Mouse (Mus musculus) A20 (cell line): ENCODE results near the gene Mapk8ip2.

ENCODE experiments used
- DNase-seq: peaks from one replicate; pipeline ENCODE4 v3.0.0-alpha.2; 2011; ENCODE audit warnings: low read depth, low spot score

Mapk8ip2 gene

DNA sequence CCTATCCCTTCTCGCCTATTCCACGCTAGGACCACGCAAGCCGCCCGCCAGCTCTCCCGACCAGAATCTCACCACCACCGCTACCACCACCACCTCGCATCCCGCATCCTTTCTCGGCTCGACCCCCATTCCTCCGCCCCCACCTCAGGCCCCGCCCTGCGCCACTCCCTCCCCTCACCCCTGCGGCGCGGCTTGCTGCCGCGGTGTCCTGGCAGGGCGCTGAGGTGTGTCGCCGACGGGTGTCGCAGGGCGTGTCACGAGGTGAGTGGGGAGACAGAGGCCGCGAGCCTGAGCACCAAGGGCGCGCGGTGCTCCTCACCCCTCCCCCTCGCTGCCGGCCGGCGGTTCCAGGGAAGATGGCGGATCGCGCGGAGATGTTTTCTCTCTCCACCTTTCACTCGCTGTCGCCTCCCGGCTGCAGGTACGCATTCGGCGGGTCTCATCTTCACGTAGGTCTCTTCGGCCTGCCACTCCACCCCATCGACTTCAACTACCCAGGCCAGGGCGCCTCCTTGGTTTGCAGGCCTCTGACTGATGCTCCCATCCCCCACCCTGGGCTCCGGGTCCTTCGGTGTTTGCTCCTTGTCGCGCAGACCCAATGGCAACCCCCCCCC is at the start of gene Mapk8ip2:
Gene Mapk8ip2, plus strand, starts transcription at position 49 of the 614 bp plus-strand sequence.
- DNase-seq, result no peak

DNA sequence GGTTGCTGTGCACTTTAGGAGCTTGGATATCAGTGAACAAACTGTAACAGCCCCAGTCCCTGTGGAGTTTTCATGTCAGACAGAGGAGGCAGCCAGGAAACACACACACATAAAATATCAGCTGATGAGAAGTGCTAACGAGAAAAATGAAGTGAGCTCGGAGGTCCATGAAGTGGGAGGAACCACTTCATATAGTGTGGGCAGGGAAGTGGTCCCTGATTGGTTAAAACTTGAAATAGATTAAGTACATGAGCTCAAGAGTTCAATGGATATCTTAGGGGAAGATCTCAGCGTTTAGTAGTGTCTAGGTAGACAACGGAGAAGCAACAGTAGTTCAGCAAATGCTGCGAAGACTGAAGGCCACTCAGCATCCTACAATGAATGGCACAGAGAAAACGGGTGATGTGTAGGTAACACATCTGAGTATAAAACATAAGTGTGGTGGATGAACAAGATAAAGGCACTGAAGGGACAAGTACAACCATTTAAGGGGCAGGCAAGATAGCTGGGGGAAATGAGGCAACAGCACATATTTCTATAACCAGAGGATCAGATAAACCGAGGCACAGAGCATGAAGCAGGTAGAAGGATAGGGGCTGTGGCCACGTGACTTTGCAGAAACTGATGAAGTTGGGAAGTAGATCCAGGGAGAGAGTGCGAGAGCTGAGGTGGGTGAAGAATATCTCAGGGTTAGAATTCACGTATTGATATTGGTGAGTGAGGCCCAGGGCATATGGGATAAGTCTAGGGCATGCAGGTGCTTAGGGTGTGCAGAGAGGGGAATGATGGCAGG is 48.7 kb upstream of the Mapk8ip2 start:
- no peak for DNase-seq

DNA sequence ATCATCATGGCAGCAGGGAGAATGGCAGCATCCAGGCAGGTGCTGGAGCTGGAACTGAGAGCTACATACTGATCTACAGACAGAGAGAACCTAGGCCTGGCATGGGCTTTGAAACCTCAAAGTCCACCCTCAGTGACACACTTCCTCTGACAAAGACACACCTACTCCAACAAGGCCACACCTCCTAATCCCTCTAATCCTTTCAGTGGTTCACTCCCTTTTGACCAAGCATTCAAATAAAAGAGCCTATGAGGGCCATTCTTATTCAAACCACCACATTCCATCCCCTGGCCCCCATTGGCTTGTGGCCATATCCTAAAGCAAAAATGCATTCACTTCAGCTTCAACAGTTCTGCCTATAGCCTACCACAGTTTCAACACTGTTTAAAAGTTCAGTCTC is 47.0 kb upstream of the Mapk8ip2 start:
- no peak for DNase-seq

DNA sequence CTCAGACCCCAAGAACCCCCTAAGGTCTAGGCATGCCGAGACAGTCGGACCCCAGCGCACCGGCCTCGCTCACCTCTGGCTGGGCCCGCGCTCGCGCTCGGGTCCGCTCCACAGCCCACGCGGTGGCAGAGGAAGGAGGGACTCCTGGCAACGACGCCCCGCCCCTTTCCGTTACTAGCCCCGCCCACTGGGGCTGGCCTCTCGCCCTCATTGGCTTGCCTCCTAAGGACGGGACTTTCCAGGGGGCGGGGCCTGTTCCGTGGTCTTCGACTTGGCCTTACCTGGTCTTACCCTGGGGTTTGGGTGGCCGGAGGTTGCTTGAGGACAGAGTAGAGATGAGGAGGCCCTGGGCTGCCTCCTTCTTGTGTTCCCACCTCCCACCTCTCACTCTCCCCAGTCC is 43.6 kb upstream of the Mapk8ip2 start, which contains the start of gene Syce3:
Gene Syce3, minus strand, starts transcription at position 386 of the 400 bp plus-strand sequence.
- no peak for DNase-seq

DNA sequence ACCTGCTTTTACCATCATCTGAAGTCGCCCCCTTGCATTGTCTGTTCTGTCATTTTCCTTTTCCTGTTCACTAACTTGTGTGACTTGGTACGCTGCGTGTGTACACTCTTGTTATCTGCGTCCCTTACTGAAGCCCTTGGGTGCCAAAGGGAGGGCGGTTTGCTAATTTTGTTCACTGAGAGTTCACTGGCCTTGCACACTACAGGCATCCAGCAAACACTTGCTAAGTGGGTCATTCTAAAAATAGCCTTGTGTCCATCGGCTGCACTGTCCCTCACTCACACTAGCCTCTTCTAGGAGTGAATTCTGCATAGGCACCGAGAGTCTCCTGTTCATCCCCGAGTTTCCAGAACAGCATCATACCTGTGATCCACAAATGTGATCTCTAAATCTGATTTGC is 38.4 kb upstream of the Mapk8ip2 start:
- DNase-seq, result no peak

DNA sequence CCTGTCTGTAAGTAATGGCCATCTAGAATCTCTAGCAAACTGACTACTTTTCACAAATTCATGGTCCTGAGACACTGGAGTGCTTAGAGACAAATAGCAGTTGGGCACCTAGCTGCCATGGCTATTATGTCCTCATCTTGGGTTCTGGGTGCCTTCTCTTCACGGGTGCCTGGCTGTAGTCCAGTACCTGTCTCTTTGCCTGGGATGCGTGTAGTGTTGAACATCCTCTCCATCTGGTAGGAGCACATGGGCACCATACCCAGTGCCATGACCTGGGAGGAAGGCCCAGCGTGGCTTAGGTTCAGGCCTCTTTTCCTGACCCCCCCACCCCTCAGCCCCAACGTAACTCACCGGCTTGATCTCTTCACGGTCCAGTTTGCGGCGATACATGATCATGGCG is 31.8 kb upstream of the Mapk8ip2 start:
- DNase-seq, result no peak

DNA sequence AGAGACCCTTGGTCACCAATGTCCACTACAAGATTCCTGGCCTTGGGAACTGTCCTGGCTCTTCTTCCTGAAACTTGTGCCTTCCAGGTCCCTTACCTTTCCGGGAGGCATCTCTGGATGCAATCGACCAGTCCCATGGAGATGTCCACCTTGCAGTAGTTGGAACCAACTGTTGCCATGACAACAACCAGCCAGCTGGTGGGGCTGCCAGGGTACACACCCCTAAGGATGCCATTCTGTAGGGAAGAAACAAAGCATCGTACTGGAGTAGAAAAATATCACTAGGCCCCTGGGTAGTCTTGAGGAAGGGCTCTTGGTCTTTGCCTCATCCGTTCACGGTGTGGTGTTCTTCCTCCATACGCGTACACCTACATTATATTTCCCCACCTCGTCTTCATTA is 29.1 kb upstream of the Mapk8ip2 start:
- DNase-seq, result no peak

DNA sequence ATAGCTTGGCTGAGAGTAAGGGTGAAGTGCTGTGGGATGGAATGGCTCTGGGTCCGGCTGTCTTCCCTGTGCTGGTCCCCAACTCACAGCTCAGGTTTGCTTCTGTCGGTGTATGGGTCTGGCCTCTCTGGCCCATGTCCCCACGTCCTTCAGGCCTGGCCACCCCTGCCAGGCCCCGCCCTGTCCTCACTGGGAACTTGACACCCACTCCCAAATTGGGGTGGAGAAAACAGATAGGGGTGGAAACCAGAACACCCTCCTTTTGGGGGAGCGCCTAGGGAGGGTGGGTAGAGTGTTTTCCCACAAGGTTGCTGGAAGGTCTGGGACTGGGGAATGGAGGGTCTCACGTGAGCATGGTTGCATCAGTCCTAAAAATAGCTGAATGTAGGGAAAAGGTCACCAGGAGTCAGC is 28.0 kb upstream of the Mapk8ip2 start, which contains the start of gene Cpt1b:
Gene Cpt1b, minus strand, starts transcription at position 153 of the 411 bp plus-strand sequence.
- DNase-seq, result no peak

DNA sequence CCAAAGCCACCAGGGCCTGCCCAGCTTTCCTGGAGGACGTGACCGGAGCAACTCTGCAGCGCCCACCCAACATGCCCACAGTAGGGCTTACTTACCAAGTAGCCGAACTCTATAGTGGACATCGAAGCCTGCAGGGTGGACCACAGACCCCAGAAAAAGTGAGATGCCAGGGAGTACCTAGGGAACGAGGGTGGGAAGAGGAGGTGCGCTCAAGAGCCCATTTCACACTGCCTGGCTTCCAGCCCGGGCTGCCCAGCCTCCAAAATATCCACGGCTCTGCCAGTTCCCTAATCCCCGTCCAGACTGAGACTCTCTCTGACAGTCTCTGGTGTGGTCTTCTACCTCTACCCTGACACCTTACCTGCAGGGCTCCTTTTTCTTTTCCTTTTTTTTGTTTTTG is 27.0 kb upstream of the Mapk8ip2 start:
- DNase-seq, result no peak

DNA sequence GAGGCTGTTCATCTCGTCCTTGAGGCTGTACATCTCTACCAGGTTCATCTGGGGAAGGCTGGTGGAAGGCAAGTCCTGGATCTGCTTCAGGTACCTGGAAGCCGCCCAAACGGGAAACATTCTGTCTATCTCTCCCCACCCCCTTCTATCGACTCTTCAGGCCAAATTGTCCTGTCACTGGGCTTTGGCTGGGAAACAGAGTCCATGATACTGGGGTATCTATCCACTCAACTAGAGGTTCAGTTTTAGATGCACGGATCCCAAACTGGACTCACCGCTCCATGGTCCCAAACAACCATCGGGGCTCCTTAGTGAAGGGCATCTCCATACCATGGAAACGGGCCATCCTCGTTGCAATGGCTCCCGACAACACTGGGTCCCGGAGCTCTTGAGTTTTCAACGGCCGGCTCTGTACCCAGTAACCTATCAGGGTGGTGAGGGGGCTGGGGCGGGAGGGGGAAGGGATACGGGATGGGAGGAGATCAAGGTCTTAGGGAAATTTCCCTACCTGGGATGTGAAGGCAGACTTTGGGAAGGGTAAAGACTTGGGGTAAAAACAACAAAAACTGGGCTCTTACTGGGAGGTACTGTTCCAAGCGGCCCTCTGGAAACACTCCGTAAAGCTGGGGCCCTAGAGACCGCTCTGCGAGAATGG is 25.4 kb upstream of the Mapk8ip2 start:
- no peak for DNase-seq

DNA sequence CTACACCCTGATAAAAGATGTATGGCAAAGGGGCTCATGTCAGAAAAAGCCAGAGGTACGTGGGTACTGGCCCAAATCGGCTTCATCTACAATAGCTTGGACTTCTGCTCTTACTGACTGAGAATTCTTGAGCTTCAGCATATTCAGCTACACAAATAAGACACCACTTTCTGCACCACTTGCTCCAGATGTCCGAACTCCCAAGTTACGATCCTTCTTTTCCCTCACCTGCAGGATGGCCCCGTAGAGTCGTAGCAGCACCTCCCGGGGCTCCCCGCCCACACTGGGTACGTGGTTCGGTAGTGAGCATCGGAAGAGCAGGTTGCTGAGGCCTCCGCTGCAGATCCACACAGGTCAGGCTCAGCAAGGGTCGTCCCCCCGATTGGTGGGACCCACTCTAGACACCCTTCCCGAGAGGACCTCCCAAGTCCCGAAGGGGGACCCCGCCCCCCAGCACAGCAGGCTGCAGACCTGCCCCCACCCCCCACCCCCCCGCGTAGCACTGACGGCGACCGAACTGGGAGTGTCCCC is 24.8 kb upstream of the Mapk8ip2 start:
- no peak for DNase-seq

DNA sequence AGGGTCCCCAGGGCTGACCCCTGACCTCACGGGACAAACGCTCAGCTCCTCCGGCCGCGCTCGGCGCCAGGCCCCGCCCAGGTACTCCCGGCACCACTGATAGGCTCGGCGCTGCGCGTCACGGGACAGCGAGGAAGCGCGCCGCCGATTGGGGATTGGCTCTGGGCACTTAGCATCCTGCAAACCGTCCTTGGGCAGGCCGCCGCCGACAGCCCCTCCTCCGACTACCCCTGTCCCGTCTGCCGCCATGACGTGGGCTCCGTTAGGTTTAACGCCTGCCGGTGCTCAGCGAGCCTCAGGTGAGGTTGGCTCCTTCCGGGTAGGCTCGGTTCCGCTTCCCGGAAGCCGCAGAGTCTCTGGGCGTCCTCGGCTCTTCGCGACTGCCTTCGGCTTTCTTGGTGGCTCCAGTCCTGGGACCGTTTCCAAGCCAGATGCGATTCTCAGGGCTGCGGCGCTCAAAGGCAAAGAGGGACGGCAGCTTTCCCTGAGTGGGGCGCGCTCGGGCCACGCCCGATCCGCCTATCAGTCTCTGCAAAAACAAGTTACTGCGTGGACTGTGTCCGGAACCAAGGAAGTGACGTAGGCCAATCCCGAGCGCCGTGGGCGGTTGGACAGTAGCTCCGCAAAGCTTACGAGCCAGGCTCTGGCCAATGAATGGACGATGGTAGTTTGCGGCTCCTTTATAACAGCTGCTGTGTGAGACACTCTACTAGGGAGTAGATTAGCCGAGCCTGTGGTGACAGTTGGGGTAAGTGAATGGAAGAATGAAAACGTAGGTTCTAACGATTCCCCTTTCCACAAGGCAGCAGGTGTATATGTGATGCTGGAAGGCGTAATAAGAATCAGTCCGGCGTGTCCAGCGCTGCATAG is 24.1 kb upstream of the Mapk8ip2 start, which contains the start of the genes C730034F03Rik, Gm44502 and Chkb:
Gene C730034F03Rik, plus strand, starts transcription at position 238 of the 870 bp plus-strand sequence.
Gene Gm44502, minus strand, starts transcription at position 345 of the 870 bp plus-strand sequence.
Gene Chkb, minus strand, starts transcription at position 557 of the 870 bp plus-strand sequence.
- peak; percentile 97 for DNase-seq

DNA sequence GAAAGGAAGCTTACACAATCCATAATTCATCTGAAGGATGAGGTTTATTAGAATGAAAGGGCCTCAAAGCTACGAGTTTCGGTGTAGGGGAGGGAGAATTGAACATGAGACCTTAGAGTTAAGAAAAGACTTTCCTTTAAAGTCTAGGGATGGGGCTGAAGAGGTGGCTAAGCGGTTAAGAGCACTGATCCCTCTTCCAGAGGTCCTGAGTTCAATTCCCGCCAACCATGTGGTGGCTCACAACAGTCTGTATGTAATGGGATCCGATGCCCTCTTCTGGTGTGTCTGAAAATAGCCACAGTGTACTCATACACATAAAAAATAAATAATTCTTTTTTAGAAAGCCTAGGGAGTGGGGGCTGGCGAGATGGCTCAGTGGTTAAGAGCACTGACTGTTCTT is 23.4 kb upstream of the Mapk8ip2 start:
- peak; percentile 78 for DNase-seq

DNA sequence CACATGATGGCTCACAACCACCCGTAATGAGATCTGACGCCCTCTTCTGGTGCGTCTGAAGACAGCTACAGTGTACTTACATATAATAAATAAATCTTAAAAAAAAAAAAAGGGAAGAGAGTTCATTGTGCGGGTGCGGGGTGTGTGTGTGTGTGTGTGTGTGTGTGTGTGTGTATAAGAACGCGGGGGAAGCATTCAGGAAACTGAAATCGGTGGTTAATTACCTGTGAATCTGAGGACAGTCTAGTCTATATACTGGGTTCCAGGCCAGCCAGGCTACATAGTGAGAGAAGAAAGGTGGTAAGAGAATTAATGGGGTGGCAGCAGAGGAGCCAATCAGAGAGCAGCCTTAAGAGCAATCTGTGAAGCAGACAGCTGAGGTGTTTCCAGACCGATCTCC is 22.9 kb upstream of the Mapk8ip2 start:
- DNase-seq, result peak; percentile 63

DNA sequence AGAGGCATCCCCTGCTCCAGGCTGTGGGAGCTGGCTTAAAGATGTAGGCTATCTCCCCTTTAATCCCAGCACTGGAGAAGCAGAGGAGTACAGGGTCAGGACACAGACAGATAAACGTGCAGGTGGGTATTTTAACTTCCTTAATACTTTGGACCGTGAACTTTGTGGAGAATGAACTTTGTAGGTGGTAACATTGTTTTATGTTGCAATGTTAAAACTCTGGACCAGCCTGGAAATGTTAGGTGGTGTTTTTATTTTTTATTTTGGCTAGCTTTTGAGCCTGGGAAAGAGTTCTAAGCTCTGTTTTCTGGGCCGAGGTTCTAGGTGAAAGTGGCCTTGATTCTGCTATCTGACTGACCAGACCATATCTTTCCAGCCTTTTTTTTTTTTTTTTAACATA is 22.4 kb upstream of the Mapk8ip2 start:
- no peak for DNase-seq

DNA sequence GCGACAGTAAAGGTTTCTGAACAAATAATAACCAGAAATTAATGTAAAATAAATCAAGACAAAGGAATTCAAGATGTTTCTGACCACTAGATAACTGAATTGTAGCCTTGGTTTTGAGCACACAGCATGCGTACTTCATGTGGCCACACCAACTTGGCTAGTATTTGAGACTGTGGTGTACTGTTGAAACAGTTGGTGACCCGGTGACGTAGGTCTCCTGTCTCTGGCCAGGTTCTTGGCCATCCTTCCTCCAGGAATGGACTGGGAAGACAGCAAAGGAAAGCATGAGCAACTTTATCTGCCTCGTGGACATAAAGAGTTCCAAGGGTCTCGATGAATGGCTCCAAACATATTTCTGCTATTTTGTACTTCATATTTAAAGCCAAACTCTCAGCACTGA is 21.9 kb upstream of the Mapk8ip2 start:
- no peak for DNase-seq

DNA sequence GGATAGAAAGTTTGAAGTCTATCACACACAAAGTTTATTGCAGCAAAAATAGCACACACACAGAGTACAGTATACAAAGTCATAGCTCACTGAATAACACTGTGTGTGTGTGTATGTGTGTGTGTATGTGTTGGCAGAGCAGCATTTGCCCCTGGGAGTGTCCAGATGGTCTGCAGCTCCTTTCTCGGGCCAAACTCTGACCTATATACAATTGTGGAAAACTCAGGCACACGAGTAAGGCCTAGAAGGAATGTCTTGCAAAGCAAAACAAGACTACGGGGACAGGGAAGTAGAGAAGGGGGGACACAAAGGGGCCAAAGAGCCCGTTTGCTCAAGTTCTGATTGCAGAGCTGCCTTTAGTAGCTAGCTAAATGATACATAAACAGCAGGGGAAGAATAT is 20.8 kb upstream of the Mapk8ip2 start:
- DNase-seq, result no peak

DNA sequence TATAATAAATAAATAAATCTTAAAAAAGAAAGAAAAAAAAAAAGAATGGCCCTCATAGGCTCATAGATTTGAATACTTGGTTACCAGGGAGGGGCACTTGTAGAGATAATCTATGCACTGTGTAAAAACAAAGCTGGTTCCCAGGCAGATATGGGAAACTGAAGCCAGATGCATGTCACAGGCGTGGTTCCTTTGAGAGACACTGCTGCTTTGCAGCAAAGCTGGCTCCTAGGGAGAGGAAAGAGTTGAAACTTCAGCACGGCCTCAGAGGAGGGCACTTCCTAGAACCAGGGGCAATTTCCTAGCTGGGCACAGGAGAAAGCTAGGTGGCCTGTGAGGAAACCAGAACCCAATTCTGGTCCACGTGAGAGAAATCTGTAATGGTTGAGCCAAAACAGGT is 19.6 kb upstream of the Mapk8ip2 start:
- DNase-seq, result no peak

DNA sequence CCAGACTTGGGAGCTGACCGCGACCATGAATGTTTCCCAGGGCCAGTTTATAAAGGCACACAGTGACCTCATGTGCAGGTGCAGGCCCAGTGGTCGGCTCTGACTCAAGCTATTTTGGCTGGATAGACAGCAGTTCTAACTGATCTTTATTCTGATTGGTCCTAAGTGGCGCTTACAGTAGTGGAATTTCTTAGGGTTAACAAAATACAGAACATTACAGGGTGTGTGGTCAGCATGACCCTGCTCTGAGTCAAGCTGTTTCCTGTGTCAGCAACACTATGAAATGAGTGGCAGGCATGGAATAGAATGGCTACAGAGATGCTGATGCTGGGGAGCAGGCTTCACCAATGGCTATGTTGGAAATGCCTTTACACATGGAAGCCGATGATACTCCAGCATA is 17.8 kb upstream of the Mapk8ip2 start:
- no peak for DNase-seq

DNA sequence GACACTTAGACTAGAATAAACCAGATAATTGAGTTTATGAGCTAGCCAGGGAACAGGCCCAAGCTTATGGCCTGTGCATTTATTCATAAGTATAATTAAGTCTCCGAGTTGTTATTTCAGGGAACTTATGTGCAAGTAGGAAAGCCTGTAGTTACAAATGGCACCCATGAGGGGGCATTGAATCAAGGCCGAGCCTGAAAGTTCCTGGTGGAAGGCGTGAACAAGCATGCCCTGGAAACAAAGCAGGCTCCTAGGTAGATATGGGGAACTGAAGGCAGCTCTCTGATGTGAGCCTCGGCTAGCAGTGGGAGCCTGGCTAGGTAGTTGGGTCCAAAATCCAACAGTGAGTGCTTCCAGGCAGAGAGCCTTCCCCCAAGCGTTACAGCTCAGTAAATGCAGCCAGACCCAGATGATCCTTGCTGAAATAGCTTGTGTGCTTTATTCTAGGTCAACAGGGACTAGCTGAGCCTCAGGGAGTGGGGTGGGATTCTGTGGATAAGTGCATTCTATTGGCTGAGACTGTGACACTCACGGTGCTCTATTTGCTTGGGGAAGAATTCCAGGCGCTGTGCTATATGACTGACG is 11.1 kb upstream of the Mapk8ip2 start:
- DNase-seq, result no peak
